Mouse (Mus musculus) activated CD4-positive, CD25-positive, alpha-beta regulatory T cell, adult 4 months (primary cell): ENCODE data around the gene Cypt12. TPM values are rescaled to one million over a fixed set of nuclear protein-coding genes. Genes with fewer than 3 reads are reported as not detected.

ENCODE experiments used
- ATAC-seq: one replicate; pipeline ENCODE4 v1.8.0; 2017
- polyA plus RNA-seq, 2 experiments: library from polyadenylated mRNA; unstranded; fragments of 100-300 nt; shearing (Covaris generic); gene quantifications; one replicate each; pipeline ENCODE4 v1.2.1; 2017

Cypt12 gene
- polyA plus RNA-seq, result not detected

- ATAC-seq, result no peak
These were observed at the start of gene Cypt12 for GRCm38 (mm10) chr3:17948299-17948698. Gene Cypt12, plus strand, starts transcription at chr3:17948410.

- ATAC-seq, result no peak
These were observed 34.4 kb upstream of the Cypt12 start for GRCm38 (mm10) chr3:17913796-17914195.

- no peak for ATAC-seq
These were observed 8.0 kb upstream of the Cypt12 start for GRCm38 (mm10) chr3:17940206-17940605.
